Mouse (Mus musculus) lung, postnatal 0 days (tissue): ENCODE data around the gene Nrxn1. TPM values are rescaled to one million over a fixed set of nuclear protein-coding genes. Genes with fewer than 3 reads are reported as not detected.

Experiments used
- ATAC-seq: fragments of 200-750 bp; cut with Nextera tagmentation; 2 replicates; pipeline ENCODE4 v1.8.0; 2017; ENCODE audit warnings: moderate library complexity
- DNase-seq: peaks from one replicate; pipeline ENCODE4 v3.0.0-alpha.2; 2016; ENCODE audit warnings: low spot score
- H3K27ac ChIP-seq: fragments of 300-500 bp; sonication (generic); 2 replicates; pipeline ENCODE4 v1.5.1; 2014; ENCODE audit warnings: antibody characterized with exemption, mild to moderate bottlenecking, low read length, mixed read lengths
- H3K27me3 ChIP-seq: fragments of 300-500 bp; sonication (generic); replicated peaks from 2 replicates; pipeline ENCODE4 v1.6.1; 2014; ENCODE audit warnings: low read length, mixed read lengths; ENCODE audit not compliant: insufficient read depth
- H3K36me3 ChIP-seq: fragments of 300-500 bp; sonication (generic); 2 replicates; pipeline ENCODE4 v1.6.1; 2014; ENCODE audit warnings: low read length, mixed read lengths; ENCODE audit not compliant: insufficient read depth
- H3K4me1 ChIP-seq: fragments of 300-500 bp; sonication (generic); 2 replicates; pipeline ENCODE4 v1.6.1; 2014; ENCODE audit warnings: antibody characterized with exemption, low read depth, low read length, mixed read lengths; ENCODE audit not compliant: insufficient read depth
- H3K4me2 ChIP-seq: fragments of 300-500 bp; sonication (generic); replicated peaks from 2 replicates; pipeline ENCODE4 v1.6.1; 2014; ENCODE audit warnings: low read depth, mild to moderate bottlenecking, low read length, moderate library complexity, mixed read lengths
- H3K4me3 ChIP-seq: fragments of 300-500 bp; sonication (generic); 2 replicates; pipeline ENCODE4 v1.5.1; 2014; ENCODE audit warnings: low read depth, low read length
- H3K9ac ChIP-seq: fragments of 300-500 bp; sonication (generic); replicated peaks from 2 replicates; pipeline ENCODE4 v1.6.1; 2014; ENCODE audit warnings: low read depth, mild to moderate bottlenecking
- H3K9me3 ChIP-seq: fragments of 300-500 bp; sonication (generic); 2 replicates; pipeline ENCODE4 v1.6.1; 2016; ENCODE audit warnings: low read length, mixed read lengths
- CTCF ChIP-seq: IDR thresholded peaks from 2 replicates; pipeline ENCODE4 v1.5.1; 2016; ENCODE audit warnings: antibody characterized with exemption, mild to moderate bottlenecking
- EP300 ChIP-seq: IDR thresholded peaks from 2 replicates; pipeline ENCODE4 v1.6.1; 2016; ENCODE audit warnings: antibody characterized with exemption, mild to moderate bottlenecking, control low read depth
- WGBS: fragments of 180-500 bp; shearing (Covaris S2); extraction: QIAGEN DNeasy Blood & Tissue Kit; methylation state at CpG from one replicate; pipeline ENCODE4 v1.1.7; 2014; 5-methylcytosine and 5-hydroxymethylcytosine counted together
- polyA plus RNA-seq: library from polyadenylated mRNA; unstranded; fragments of >200 nt; fragmentation: Nextera tagmentation; extraction: Ambion mirVana; gene quantifications from 2 replicates; pipeline ENCODE4 v1.2.1, GENCODE M21; 2015

The Nrxn1 gene
- polyA plus RNA-seq, 1 experiment from 2014 or later, result 1.3 TPM

DNA sequence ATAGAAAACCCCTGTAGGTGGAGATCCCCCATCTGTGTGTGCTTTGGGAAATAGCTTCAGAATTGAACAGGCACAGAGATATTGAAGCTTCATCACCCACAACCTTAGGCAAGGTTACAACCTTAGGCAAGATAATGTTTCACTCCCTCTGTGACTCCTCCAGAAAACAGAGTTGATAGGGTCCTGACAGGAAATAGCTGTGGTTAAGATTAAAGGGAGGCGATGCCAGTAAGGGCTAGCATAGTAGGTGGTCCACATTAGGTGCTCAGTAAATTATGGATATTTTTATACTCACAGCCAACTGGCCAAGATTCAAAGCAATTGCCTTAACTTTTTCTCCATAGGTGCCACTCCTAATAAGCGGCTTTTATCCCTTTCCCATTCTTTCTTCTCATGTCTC is 284.6 kb downstream of the Nrxn1 start:
- no peak for ATAC-seq
- H3K4me2 ChIP-seq, result no peak overlapping the region
- WGBS, result 67% methylated on average over 2 of the region's 2 CpGs
- no peaks in the 10 kb centered on the region for H3K36me3 ChIP-seq
- no peaks in the 10 kb centered on the region for H3K27me3 ChIP-seq
- TF ChIP-seq CTCF (no peak), EP300 (no peak)
- H3K4me1 ChIP-seq, result no peaks in the 10 kb centered on the region
- H3K9me3 ChIP-seq, result no peaks in the 10 kb centered on the region
- H3K27ac ChIP-seq, result no peak overlapping the region
- H3K9ac ChIP-seq, result no peak overlapping the region
- no peak for DNase-seq
- H3K4me3 ChIP-seq, result no peak overlapping the region

GRCm38 (mm10) chr17:90807199-90807598 is 285.7 kb downstream of the Nrxn1 start:
- no peak for TF ChIP-seq EP300
- no peak for TF ChIP-seq CTCF
- Histone ChIP-seq H3K4me3 (no peak overlapping the region), H3K9ac (no peak overlapping the region), H3K9me3 (no peaks in the 10 kb centered on the region), H3K4me2 (no peak overlapping the region), H3K36me3 (no peaks in the 10 kb centered on the region), H3K27ac (no peak overlapping the region), H3K27me3 (no peaks in the 10 kb centered on the region), H3K4me1 (no peaks in the 10 kb centered on the region)
- ATAC-seq (no peak), DNase-seq (no peak)

DNA sequence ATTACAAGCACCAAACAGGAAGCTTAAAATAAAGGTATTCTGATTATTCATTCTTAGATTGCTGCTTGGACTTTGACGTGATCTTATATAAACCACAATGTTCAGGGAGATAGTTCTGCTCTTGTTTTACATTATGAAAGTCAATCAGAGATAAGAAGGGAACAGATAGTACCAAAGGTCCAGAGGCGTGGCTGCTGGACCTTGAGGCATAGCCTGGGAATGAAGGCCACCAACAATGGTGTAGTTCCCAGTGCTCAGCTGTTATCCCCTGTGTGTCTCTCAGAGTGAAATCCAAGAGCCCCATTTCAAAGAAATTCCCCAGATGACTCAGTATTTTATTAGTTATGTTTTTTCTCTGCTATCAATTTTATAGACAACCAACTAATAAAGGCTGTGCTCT is 294.2 kb downstream of the Nrxn1 start:
- DNase-seq (no peak), ATAC-seq (no peak)
- 58% methylated on average over 2 of the region's 2 CpGs for WGBS
- TF ChIP-seq CTCF (no peak), EP300 (no peak)
- Histone ChIP-seq H3K27ac (no peak overlapping the region), H3K27me3 (no peaks in the 10 kb centered on the region), H3K4me2 (no peak overlapping the region), H3K4me3 (no peak overlapping the region), H3K9me3 (no peaks in the 10 kb centered on the region), H3K9ac (no peak overlapping the region), H3K36me3 (no peaks in the 10 kb centered on the region), H3K4me1 (no peaks in the 10 kb centered on the region)

GRCm38 (mm10) chr17:90797659-90798288 is 295.1 kb downstream of the Nrxn1 start:
- 82% methylated on average over 2 of the region's 2 CpGs for WGBS
- Histone ChIP-seq H3K4me1 (no peaks in the 10 kb centered on the region), H3K9ac (no peak overlapping the region), H3K27ac (no peak overlapping the region), H3K27me3 (no peaks in the 10 kb centered on the region), H3K4me3 (no peak overlapping the region), H3K4me2 (no peak overlapping the region), H3K9me3 (no peaks in the 10 kb centered on the region), H3K36me3 (no peaks in the 10 kb centered on the region)
- no peak for TF ChIP-seq EP300
- no peak for TF ChIP-seq CTCF
- ATAC-seq (no peak), DNase-seq (no peak)

GRCm38 (mm10) chr17:90796974-90797373 is 295.9 kb downstream of the Nrxn1 start:
- no peak overlapping the region for H3K4me3 ChIP-seq
- WGBS, result 77% methylated on average over 2 of the region's 2 CpGs

GRCm38 (mm10) chr17:90788491-90789127 is 304.3 kb downstream of the Nrxn1 start:
- Histone ChIP-seq H3K9ac (no peak overlapping the region), H3K4me2 (no peak overlapping the region), H3K36me3 (no peaks in the 10 kb centered on the region), H3K27ac (no peak overlapping the region), H3K9me3 (no peaks in the 10 kb centered on the region), H3K4me3 (no peak overlapping the region), H3K27me3 (no peaks in the 10 kb centered on the region), H3K4me1 (no peaks in the 10 kb centered on the region)
- DNase-seq (no peak), ATAC-seq (no peak)
- 78% methylated on average over 3 of the region's 3 CpGs for WGBS
- TF ChIP-seq EP300, result no peak
- TF ChIP-seq CTCF, result no peak

More at GRCm38 (mm10) chr17:90796974-90797373, 295.9 kb downstream of the Nrxn1 start:
- DNase-seq (no peak), ATAC-seq (no peak)
- no peak overlapping the region for H3K4me2 ChIP-seq
- H3K4me1 ChIP-seq, result no peaks in the 10 kb centered on the region
- no peak overlapping the region for H3K27ac ChIP-seq
- no peak overlapping the region for H3K9ac ChIP-seq
- TF ChIP-seq EP300, result no peak
- no peak for TF ChIP-seq CTCF
- no peaks in the 10 kb centered on the region for H3K9me3 ChIP-seq
- no peaks in the 10 kb centered on the region for H3K36me3 ChIP-seq
- no peaks in the 10 kb centered on the region for H3K27me3 ChIP-seq
